Mouse (Mus musculus): ENCODE measurements around the gene B3galt1. TPM values are rescaled to one million over a fixed set of nuclear protein-coding genes. Genes with fewer than 3 reads are reported as not detected.

The B3galt1 gene
- total and polyA plus RNA-seq, 3 experiments: not detected

- H3K9me3 ChIP-seq (replicated peaks; ENCODE audit: insufficient read depth, low read length): no peaks in the 10 kb centered on the region
- no peaks in the 10 kb centered on the region for H3K27me3 ChIP-seq (ENCODE audit: control insufficient read depth in 1 of 2, insufficient read depth in 2 of 2, low read length in 2 of 2)
- H3K36me3 ChIP-seq (ENCODE audit: control insufficient read depth in 1 of 2, insufficient read depth in 2 of 2, low read length in 2 of 2): no peaks in the 10 kb centered on the region
- TF ChIP-seq USF1 (IDR thresholded peaks at IDR 0.05; ENCODE audit: low read depth, low read length): no peak
- no peak for TF ChIP-seq TBP (IDR thresholded peaks at IDR 0.05; ENCODE audit: low read depth, low read length)
- TF ChIP-seq NELFE (IDR thresholded peaks at IDR 0.05; ENCODE audit: low read depth, low read length): no peak
- no peak for TF ChIP-seq MAX (IDR thresholded peaks at IDR 0.05; ENCODE audit: low read length)
- no peak for TF ChIP-seq RAD21 (IDR thresholded peaks at IDR 0.05; ENCODE audit: low read depth, low read length)
- no peak for TF ChIP-seq TCF12 (IDR thresholded peaks at IDR 0.05; ENCODE audit: low read depth, low read length)
- TF ChIP-seq ETS1 (IDR thresholded peaks at IDR 0.05; ENCODE audit: low read depth, low read length): no peak
- no peak for TF ChIP-seq HCFC1 (IDR thresholded peaks at IDR 0.05; ENCODE audit: low read depth, low read length)
- no peak for TF ChIP-seq ZKSCAN1 (IDR thresholded peaks at IDR 0.05; ENCODE audit: low read depth, low read length)
- TF ChIP-seq TAL1 (IDR thresholded peaks at IDR 0.05; ENCODE audit: low read length): no peak
- TF ChIP-seq ZNF384 (IDR thresholded peaks at IDR 0.05; ENCODE audit: low read depth, low read length): no peak
- TF ChIP-seq MAFK (IDR thresholded peaks at IDR 0.05; ENCODE audit: borderline replicate concordance, low read depth, low read length): no peak
- no peak for TF ChIP-seq CHD2 (IDR thresholded peaks at IDR 0.05; ENCODE audit: low read length)
- TF ChIP-seq ZC3H11A (IDR thresholded peaks at IDR 0.05; ENCODE audit: low read depth, low read length): no peak
- no peak for TF ChIP-seq USF2 (IDR thresholded peaks at IDR 0.05; ENCODE audit: borderline replicate concordance in 1 of 2, insufficient read depth in 1 of 2, low read depth in 1 of 2, low read length in 2 of 2)
- no peaks in the 10 kb centered on the region for H3K79me2 ChIP-seq (ENCODE audit: control insufficient read depth, insufficient read depth, low read length, poor library complexity)
- no peaks in the 10 kb centered on the region for H3K4me1 ChIP-seq (ENCODE audit: control insufficient read depth in 1 of 2, insufficient read depth in 2 of 2, low read length in 2 of 2)
- no peak overlapping the region for H3K9ac ChIP-seq (ENCODE audit: control insufficient read depth, low read depth, low read length, poor library complexity, severe bottlenecking)
- H3K27ac ChIP-seq (ENCODE audit: control insufficient read depth, low read depth, low read length): no peak overlapping the region
- DNase-seq (ENCODE audit: low read depth, low spot score): no peak
- no peak overlapping the region for H3K4me3 ChIP-seq (ENCODE audit: control insufficient read depth in 1 of 2, insufficient read depth in 1 of 2, low read depth in 2 of 2, low read length in 2 of 2)
Observed at GRCm38 (mm10) chr2:67590408-67590807, 24.7 kb downstream of the B3galt1 start.

- DNase-seq (ENCODE audit: low read depth, low spot score): no peak
- H3K9me3 ChIP-seq (replicated peaks; ENCODE audit: insufficient read depth, low read length): no peaks in the 10 kb centered on the region
- H3K27me3 ChIP-seq (ENCODE audit: control insufficient read depth in 1 of 2, insufficient read depth in 2 of 2, low read length in 2 of 2): no peaks in the 10 kb centered on the region
- H3K27ac ChIP-seq (ENCODE audit: control insufficient read depth, low read depth, low read length): no peak overlapping the region
- no peaks in the 10 kb centered on the region for H3K4me1 ChIP-seq (ENCODE audit: control insufficient read depth in 1 of 2, insufficient read depth in 2 of 2, low read length in 2 of 2)
- H3K79me2 ChIP-seq (ENCODE audit: control insufficient read depth, insufficient read depth, low read length, poor library complexity): no peaks in the 10 kb centered on the region
- H3K9ac ChIP-seq (ENCODE audit: control insufficient read depth, low read depth, low read length, poor library complexity, severe bottlenecking): no peak overlapping the region
- TF ChIP-seq TAL1 (IDR thresholded peaks at IDR 0.05; ENCODE audit: low read length) (no peak), ZKSCAN1 (IDR thresholded peaks at IDR 0.05; ENCODE audit: low read depth, low read length) (no peak)
- no peak overlapping the region for H3K4me3 ChIP-seq (ENCODE audit: control insufficient read depth in 1 of 2, insufficient read depth in 1 of 2, low read depth in 2 of 2, low read length in 2 of 2)
- H3K36me3 ChIP-seq (ENCODE audit: control insufficient read depth in 1 of 2, insufficient read depth in 2 of 2, low read length in 2 of 2): no peaks in the 10 kb centered on the region
Observed at GRCm38 (mm10) chr2:67591831-67592629, 26.4 kb downstream of the B3galt1 start.

Measured in MEL (cell line).